Mouse (Mus musculus) stomach, postnatal 0 days (tissue): ENCODE results near the gene Chrdl2.

Experiments used
- CTCF ChIP-seq: IDR thresholded peaks from 2 replicates; pipeline ENCODE4 v1.5.1; 2016; ENCODE audit warnings: antibody characterized with exemption, low read depth, mild to moderate bottlenecking, moderate library complexity
- EP300 ChIP-seq: optimal IDR thresholded peaks from 2 replicates; pipeline ENCODE3; 2016; ENCODE audit warnings: antibody characterized with exemption

DNA sequence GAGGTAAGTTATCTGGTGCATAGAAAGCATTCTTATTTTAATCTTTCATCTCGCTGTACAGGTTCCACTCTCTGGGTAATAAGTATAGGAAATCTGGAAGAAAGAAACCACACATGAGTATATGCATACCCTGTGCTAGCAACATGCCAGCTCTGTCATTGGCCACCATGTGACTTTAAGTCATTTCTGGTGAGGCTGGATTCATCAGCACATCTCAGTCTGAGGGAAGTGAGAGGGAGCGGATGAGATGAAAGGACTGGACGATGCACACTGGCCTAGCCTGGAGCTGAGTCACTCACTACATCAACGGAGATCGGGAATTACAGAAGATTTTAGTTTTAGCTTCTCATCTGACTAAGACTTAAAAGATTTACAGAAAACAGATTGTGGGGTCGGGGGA is 76.9 kb downstream of the Chrdl2 start:
- TF ChIP-seq EP300 (no peak), CTCF (no peak)
